Mouse (Mus musculus) hematopoietic stem cell, adult 5-6 weeks (primary cell): ENCODE measurements around the gene Inafm2. TPM values are rescaled to one million over a fixed set of nuclear protein-coding genes. Genes with fewer than 3 reads are reported as not detected.
A peak's percentile ranks its signal among the peaks of the same experiment; 100 is the strongest.

ENCODE experiments used
- ATAC-seq, 2 experiments: fragments of 125-278 bp in 1 of 2; replicated peaks in 1 of 2; 2 replicates each; pipeline ENCODE4 v1.8.0; 2016 to 2017; ENCODE audit warnings: inconsistent platforms in 2 of 2, mild to moderate bottlenecking in 2 of 2, moderate number of reproducible peaks in 2 of 2, low read depth in 1 of 2, moderate TSS enrichment in 1 of 2; ENCODE audit not compliant: low FRiP score in 2 of 2, poor library complexity in 2 of 2, severe bottlenecking in 2 of 2, insufficient read depth in 1 of 2, low TSS enrichment in 1 of 2
- total RNA-seq: library from RNA; stranded (forward); fragments of 172-1452, 232-1000 nt; gene quantifications from 2 replicates; pipeline ENCODE4 v1.2.3, GENCODE M21; 2017

Gene Inafm2
- total RNA-seq, 1 experiment from 2014 or later: 23.0 TPM

- peak in 1 of 2 experiments; percentile 57; a peak in 2 of 4 replicates for ATAC-seq
Observed at GRCm38 (mm10) chr2:118790551-118791525, 45.3 kb downstream of the Inafm2 start.

- ATAC-seq: no peak
Observed at GRCm38 (mm10) chr2:118791591-118792258, 46.2 kb downstream of the Inafm2 start.

GRCm38 (mm10) chr2:118792259-118792613 lies 46.7 kb downstream of the Inafm2 start:
- ATAC-seq: no peak

- no peak; a peak in 1 of 4 replicates for ATAC-seq
Observed at GRCm38 (mm10) chr2:118793636-118794035, 48.1 kb downstream of the Inafm2 start.

Other genes starting within 250 kb of the Inafm2 start
- 1.9 and 2.6 TPM in 2 replicates for gene Bmf, start 196.1 kb upstream of the Inafm2 start, total RNA-seq
- 85.6 and 101 TPM in 2 replicates for gene Bub1b, start 147.5 kb upstream of the Inafm2 start, total RNA-seq
- gene Pak6, start 82.5 kb upstream of the Inafm2 start, total RNA-seq: 0.94 TPM in 1 of 2 replicates, not detected in the other
- 1.9 and 2.3 TPM in 2 replicates for gene Ankrd63, start 41.8 kb upstream of the Inafm2 start, total RNA-seq
- 67.8 and 118 TPM in 2 replicates for gene Plcb2, start 17.3 kb upstream of the Inafm2 start, total RNA-seq
- gene Ccdc9b, start 16.9 kb downstream of the Inafm2 start, total RNA-seq: 2.1 and 2.8 TPM in 2 replicates
- gene Phgr1, start 27.0 kb downstream of the Inafm2 start, total RNA-seq: not detected in 2 replicates
- gene Disp2, start 34.0 kb downstream of the Inafm2 start, total RNA-seq: not detected in 2 replicates
- 97.9 and 151 TPM in 2 replicates for gene Knstrn, start 68.2 kb downstream of the Inafm2 start, total RNA-seq
- 30.4 and 35.1 TPM in 2 replicates for gene Ivd, start 116.2 kb downstream of the Inafm2 start, total RNA-seq
- gene Bahd1, start 154.6 kb downstream of the Inafm2 start, total RNA-seq: 6.4 and 6.9 TPM in 2 replicates
- 4.0 and 4.5 TPM in 2 replicates for gene Chst14, start 180.7 kb downstream of the Inafm2 start, total RNA-seq